Mouse (Mus musculus) CH12.LX (cell line): ENCODE results near the gene Btla. TPM values are rescaled to one million over a fixed set of nuclear protein-coding genes. Genes with fewer than 3 reads are reported as not detected.
A peak's percentile ranks its signal among the peaks of the same experiment; 100 is the strongest.

Source experiments
- DNase-seq: peaks from one replicate; pipeline ENCODE4 v3.0.0-alpha.2; 2013; ENCODE audit errors: extremely low read depth
- H3K27ac ChIP-seq: 2 replicates; pipeline ENCODE4 v1.5.1; 2012; ENCODE audit warnings: low read depth, mild to moderate bottlenecking, control low read depth, moderate library complexity; ENCODE audit not compliant: insufficient read depth
- H3K27me3 ChIP-seq: replicated peaks from 2 replicates; pipeline ENCODE3; 2012; ENCODE audit warnings: inconsistent platforms
- H3K36me3 ChIP-seq, 2 experiments: replicated peaks in 1 of 2; 2 replicates each; pipeline versions ENCODE3 to v1.6.1; 2012; ENCODE audit warnings: inconsistent platforms in 1 of 2, low read length in 1 of 2, mild to moderate bottlenecking in 1 of 2, mixed read lengths in 1 of 2, moderate library complexity in 1 of 2; ENCODE audit not compliant: control insufficient read depth in 1 of 2, insufficient read depth in 1 of 2
- H3K4me1 ChIP-seq, 2 experiments: 2 replicates each; pipeline ENCODE4 v1.6.1; 2012; ENCODE audit warnings: inconsistent platforms in 1 of 2, moderate library complexity in 1 of 2; ENCODE audit not compliant: insufficient read depth in 2 of 2, control insufficient read depth in 1 of 2
- H3K4me2 ChIP-seq: 2 replicates; pipeline ENCODE4 v1.6.1; 2012; ENCODE audit warnings: low read depth, mild to moderate bottlenecking, control low read depth; ENCODE audit not compliant: poor library complexity, insufficient read depth, severe bottlenecking
- H3K4me3 ChIP-seq, 3 experiments: fragments of 150-350 bp in 1 of 3; sonication (generic) in 1 of 3; replicated peaks in 1 of 3; 2 replicates each; pipeline versions ENCODE3 to v1.5.1; 2011 to 2012; ENCODE audit warnings: low read depth in 2 of 3, low read length in 2 of 3, mild to moderate bottlenecking in 2 of 3, moderate library complexity in 2 of 3, control low read depth in 1 of 3, improper control_type of control experiment in 1 of 3, inconsistent platforms in 1 of 3, mixed read lengths in 1 of 3; ENCODE audit not compliant: poor library complexity in 1 of 3
- H3K79me2 ChIP-seq: replicated peaks from 2 replicates; pipeline ENCODE4 v1.6.1; 2012; ENCODE audit warnings: mild to moderate bottlenecking, moderate library complexity; ENCODE audit not compliant: control insufficient read depth, poor library complexity, insufficient read depth, severe bottlenecking; ENCODE audit errors: extremely low read depth
- H3K9ac ChIP-seq: 2 replicates; pipeline ENCODE4 v1.6.1; 2012; ENCODE audit warnings: low read depth, mild to moderate bottlenecking, control low read depth, moderate library complexity; ENCODE audit not compliant: insufficient read depth
- H3K9me3 ChIP-seq: replicated peaks from 2 replicates; pipeline ENCODE3; 2012; ENCODE audit warnings: low read length, inconsistent platforms, mixed read lengths
- BHLHE40 ChIP-seq: IDR thresholded peaks from 2 replicates; pipeline ENCODE4 v1.6.1; 2011; ENCODE audit warnings: mild to moderate bottlenecking, low read depth, low read length, improper control_type of control experiment
- CTCF ChIP-seq, 2 experiments: IDR thresholded peaks in 1 of 2; conservative IDR thresholded peaks in 1 of 2; 2 replicates each; pipeline ENCODE4 v1.5.1; 2011 to 2012; ENCODE audit warnings: low read depth in 2 of 2, low read length in 2 of 2, improper control_type of control experiment in 1 of 2, inconsistent platforms in 1 of 2, mild to moderate bottlenecking in 1 of 2, moderate library complexity in 1 of 2
- EP300 ChIP-seq: IDR thresholded peaks from 2 replicates; pipeline ENCODE4 v1.6.1; 2011; ENCODE audit warnings: low read length, improper control_type of control experiment
- JUND ChIP-seq: conservative IDR thresholded peaks from 2 replicates; pipeline ENCODE4 v1.6.1; 2011; ENCODE audit warnings: low read depth, low read length, improper control_type of control experiment
- KAT2A ChIP-seq: IDR thresholded peaks from 2 replicates; pipeline ENCODE4 v1.6.1; 2012; ENCODE audit warnings: low read length, improper control_type of control experiment, inconsistent platforms; ENCODE audit not compliant: insufficient replicate concordance
- MEF2A ChIP-seq: IDR thresholded peaks from 2 replicates; pipeline ENCODE4 v1.6.1; 2014; ENCODE audit warnings: low read depth, mild to moderate bottlenecking, inconsistent platforms, low read length, improper control_type of control experiment, borderline replicate concordance
- MXI1 ChIP-seq: IDR thresholded peaks from 2 replicates; pipeline ENCODE4 v1.6.1; 2011; ENCODE audit warnings: mild to moderate bottlenecking, low read depth, low read length, improper control_type of control experiment
- PAX5 ChIP-seq: IDR thresholded peaks from 2 replicates; pipeline ENCODE4 v1.6.1; 2012; ENCODE audit warnings: low read length, inconsistent platforms, mixed read lengths
- RAD21 ChIP-seq: IDR thresholded peaks from 2 replicates; pipeline ENCODE4 v1.6.1; 2011; ENCODE audit warnings: low read depth, mild to moderate bottlenecking, low read length, improper control_type of control experiment, moderate library complexity
- RCOR1 ChIP-seq: conservative IDR thresholded peaks from 2 replicates; pipeline ENCODE4 v1.6.1; 2012; ENCODE audit warnings: low read depth, mild to moderate bottlenecking, inconsistent platforms, low read length, improper control_type of control experiment
- SMC3 ChIP-seq: IDR thresholded peaks from 2 replicates; pipeline ENCODE4 v1.6.1; 2011; ENCODE audit warnings: low read depth, low read length, improper control_type of control experiment
- ZC3H11A ChIP-seq: IDR thresholded peaks from 2 replicates; pipeline ENCODE4 v1.6.1; 2012; ENCODE audit warnings: low read depth, mild to moderate bottlenecking, inconsistent platforms, low read length, improper control_type of control experiment
- ZMIZ1 ChIP-seq: IDR thresholded peaks from 2 replicates; pipeline ENCODE4 v1.6.1; 2012; ENCODE audit warnings: low read depth, mild to moderate bottlenecking, inconsistent platforms, low read length, improper control_type of control experiment
- ZNF384 ChIP-seq: IDR thresholded peaks from 2 replicates; pipeline ENCODE4 v1.6.1; 2012; ENCODE audit warnings: low read depth, low read length, improper control_type of control experiment, inconsistent platforms
- dilution Hi-C: fragments of 300-500 bp; cut with MboI; formaldehyde crosslinking; loops from 2 replicates; pipeline ENCODE4 v1.14.3; 2020; ENCODE audit warnings: low sequenced_read_pairs; ENCODE audit not compliant: extremely low pct_unique_long_range_greater_than_20kb, extremely low pct_ligation_motif_present
- in situ Hi-C: fragments of 300-500 bp; cut with MboI; formaldehyde crosslinking; loops from 3 replicates; pipeline ENCODE4 v1.14.3; 2019; ENCODE audit warnings: low sequenced_read_pairs, low pct_ligation_motif_present, low pct_unique_long_range_greater_than_20kb, mixed read lengths
- polyA plus RNA-seq: library from polyadenylated mRNA; unstranded; fragments of >175 nt; gene quantifications from 2 replicates; pipeline ENCODE4 v1.2.1, GENCODE M21; 2012; ENCODE audit warnings: low read depth; ENCODE audit not compliant: insufficient read length
- total RNA-seq, 2 experiments: library from RNA; depleted of rRNA; stranded (reverse); fragments of 300-350 nt in 1 of 2; fragments of >200 nt in 1 of 2; gene quantifications; 2 replicates each; pipeline ENCODE4 v1.2.3; 2012 to 2014

Btla gene
- total and polyA plus RNA-seq, 3 experiments: 5.9 to 37.7 (median 25.5) TPM

DNA sequence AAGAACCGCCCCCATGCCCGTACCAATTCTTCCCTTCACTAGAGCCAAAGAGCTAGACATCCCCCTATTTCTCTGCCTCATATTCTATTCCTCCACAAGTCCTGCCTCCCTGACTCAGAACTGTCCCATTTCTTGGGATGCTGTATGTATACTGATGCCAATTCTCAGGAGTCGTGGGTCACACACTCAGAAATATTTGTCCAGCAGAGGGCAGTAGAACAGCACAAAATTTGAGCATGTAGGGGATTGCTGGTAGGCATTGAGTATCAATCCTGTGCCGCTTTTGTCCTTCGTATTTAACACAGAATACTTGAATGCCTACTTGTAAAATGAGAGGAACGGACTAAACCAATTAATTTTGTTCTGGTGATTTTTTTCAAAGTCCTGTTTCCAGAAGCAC is 27.3 kb upstream of the Btla start:
- dilution Hi-C loops: no loop called here
- Histone ChIP-seq H3K27me3 (no peaks in the 10 kb centered on the region), H3K4me2 (no peak overlapping the region), H3K4me3 (no peak overlapping the region), H3K79me2 (no peaks in the 10 kb centered on the region), H3K36me3 (no peaks in the 10 kb centered on the region)
- TF ChIP-seq SMC3 (peak; percentile 97), ZC3H11A (peak; percentile 87), MXI1 (no peak), RAD21 (peak; percentile 98), MEF2A (no peak), PAX5 (no peak), CTCF (conservative IDR thresholded peaks at IDR 0.05 in 1 of 2, IDR thresholded peaks at IDR 0.05 in 1 of 2; ENCODE audit: low read depth in 2 of 2, low read length in 2 of 2) (peak; percentile 74 to 95), RCOR1 (no peak)
- TF ChIP-seq, all 38 proteins: peak for 4
- H3K4me1 ChIP-seq: peaks cover 0 to 12% of the 10 kb centered on the region in 2 experiments; a peak in 2 of 4 replicates
- in situ Hi-C loops: loop anchor here (5.0 to 10.0 kb wide), 2 partner anchors 218 to 435 kb away; no protein-coding TSS in a partner anchor
- H3K27ac ChIP-seq: no peak overlapping the region
- H3K9me3 ChIP-seq: no peaks in the 10 kb centered on the region
- no peak overlapping the region for H3K9ac ChIP-seq
- peak; percentile 89 for DNase-seq

DNA sequence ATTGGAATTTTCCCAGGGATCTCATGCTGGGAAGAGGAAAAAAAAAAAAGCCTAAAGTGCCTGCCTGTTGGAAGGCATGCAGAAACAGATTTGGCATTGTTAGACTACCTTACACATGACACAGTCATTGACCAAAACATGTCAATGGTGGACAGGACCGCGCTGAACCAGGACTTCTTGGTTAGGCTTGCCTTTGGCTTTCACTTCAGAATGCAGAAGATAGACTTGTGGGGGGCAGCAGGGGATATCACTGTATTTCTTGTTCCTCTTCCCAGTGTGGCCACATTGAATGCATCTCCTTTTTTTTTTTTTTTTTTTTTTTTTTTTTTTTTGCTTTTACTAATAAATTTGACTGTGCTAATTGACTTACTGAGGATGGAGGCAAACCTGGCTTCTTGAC is 22.7 kb upstream of the Btla start:
- Histone ChIP-seq H3K79me2 (no peaks in the 10 kb centered on the region), H3K9ac (no peak overlapping the region), H3K4me2 (no peak overlapping the region), H3K27ac (no peak overlapping the region), H3K4me1 (peaks cover 0 to 17% of the 10 kb centered on the region in 2 experiments; a peak in 2 of 4 replicates), H3K36me3 (no peaks in the 10 kb centered on the region), H3K9me3 (no peaks in the 10 kb centered on the region), H3K4me3 (no peak overlapping the region), H3K27me3 (no peaks in the 10 kb centered on the region)
- TF ChIP-seq ZMIZ1 (no peak), ZNF384 (peak; percentile 59; the same call in 1 of the 2 replicates), JUND (no peak), SMC3 (no peak)
- in situ Hi-C loops (no loop called here), dilution Hi-C loops (no loop called here)
- no peak for DNase-seq

DNA sequence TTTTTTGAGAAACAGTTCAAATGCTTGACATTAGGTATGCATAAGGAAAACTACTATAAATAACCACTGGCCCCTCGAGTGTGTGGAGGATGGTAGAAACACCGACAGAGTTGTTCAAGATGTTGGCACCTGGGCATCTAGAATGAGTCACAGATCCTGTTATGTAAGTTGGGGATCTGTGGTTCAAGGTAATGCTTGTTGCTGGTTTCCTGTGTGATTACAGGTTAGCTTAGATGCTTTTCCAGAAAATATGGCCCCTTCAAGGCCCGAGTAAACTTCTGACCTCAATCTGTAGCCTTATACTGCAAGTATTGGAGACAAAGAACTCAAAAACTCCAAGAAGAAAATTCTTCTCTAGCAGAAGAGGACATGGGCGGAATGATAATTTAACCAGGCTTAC is 19.7 kb upstream of the Btla start:
- H3K4me2 ChIP-seq: no peak overlapping the region
- H3K9me3 ChIP-seq: no peaks in the 10 kb centered on the region
- no peak overlapping the region for H3K4me3 ChIP-seq
- no peak for DNase-seq
- dilution Hi-C loops (no loop called here), in situ Hi-C loops (no loop called here)
- no peak overlapping the region for H3K27ac ChIP-seq
- TF ChIP-seq BHLHE40 (no peak), EP300 (no peak), KAT2A (no peak)
- H3K79me2 ChIP-seq: no peaks in the 10 kb centered on the region
- H3K9ac ChIP-seq: no peak overlapping the region
- no peaks in the 10 kb centered on the region for H3K36me3 ChIP-seq
- no peaks in the 10 kb centered on the region for H3K27me3 ChIP-seq
- H3K4me1 ChIP-seq: peaks cover 0 to 7% of the 10 kb centered on the region in 2 experiments; a peak in 1 of 4 replicates
